Mouse (Mus musculus): ENCODE measurements at regions not wholly inside any gene's neighbourhood (a gene's known extent, or its start where the extent isn't known, plus 50 kb on each side); places are given as distances from the start of the nearest gene placed in this dataset.
A peak's percentile ranks its signal among the peaks of the same experiment; 100 is the strongest.

DNA sequence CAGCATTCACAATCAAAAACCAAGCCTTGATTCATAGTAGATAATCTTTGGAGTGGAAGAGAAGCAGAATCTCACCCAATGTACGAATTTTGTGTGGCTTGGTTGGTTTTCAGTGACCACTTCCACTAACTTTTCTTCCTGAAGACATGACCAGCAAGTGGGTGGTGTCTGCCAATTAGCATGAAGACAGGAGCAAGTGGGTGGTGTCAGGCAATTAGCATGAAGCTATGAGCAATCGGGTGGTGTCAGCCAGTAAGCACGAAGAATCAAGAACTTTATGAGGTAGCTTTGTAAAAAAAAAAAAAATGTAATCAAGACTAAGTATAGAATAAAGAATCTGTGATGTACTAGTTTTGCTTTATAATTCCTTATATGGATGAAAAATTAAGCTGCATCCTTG, 2319.2 kb upstream of the Gm7489 start:
- DNase-seq (ENCODE audit: low read depth, low spot score): no peak

DNA sequence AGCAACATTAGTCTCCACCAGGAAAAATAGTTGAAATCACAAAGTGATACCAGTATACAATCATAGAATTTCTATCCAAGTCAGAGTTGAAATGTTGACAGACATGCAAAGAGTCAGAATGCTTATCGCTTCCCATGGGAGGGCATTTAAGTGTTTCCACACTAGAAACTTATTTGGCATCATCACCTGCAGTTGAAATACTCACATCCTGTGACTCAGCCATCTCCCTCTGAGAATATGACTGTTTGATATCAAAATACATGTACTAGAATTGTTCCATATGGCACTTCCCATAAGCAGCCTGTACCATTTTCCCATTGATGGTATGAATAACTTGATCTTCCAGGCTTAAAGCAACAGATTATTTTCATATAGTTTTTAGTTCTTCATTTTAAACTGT, 2314.1 kb upstream of the Gm7489 start:
- no peak for DNase-seq (ENCODE audit: low read depth, low spot score)

DNA sequence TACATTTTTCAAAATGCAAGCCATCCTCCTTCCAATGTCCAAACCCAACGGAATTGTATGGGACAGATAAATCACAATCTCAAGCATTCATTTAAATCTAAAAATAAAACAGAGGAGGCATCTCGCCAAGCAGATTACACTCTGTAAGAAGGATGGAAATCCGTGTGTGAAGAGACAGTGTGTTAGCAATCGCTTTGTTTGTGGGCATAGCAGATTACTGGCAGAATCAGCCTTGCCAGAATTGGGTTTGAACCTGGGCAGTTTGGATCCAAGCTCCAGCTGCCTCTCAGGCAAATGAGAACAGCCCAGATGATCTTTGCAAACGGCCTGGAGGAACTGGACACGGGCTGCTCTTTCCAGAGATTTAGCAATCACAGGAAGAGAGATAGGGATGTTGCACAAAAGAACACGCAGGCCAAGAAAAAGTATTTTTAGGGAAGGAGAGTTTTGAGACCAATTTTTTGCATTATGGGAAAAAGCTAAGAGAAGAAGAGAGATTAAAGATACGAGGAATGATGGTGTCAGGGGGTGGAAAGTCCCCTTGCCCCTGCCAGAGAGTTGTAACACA, 2310.1 kb upstream of the Gm7489 start:
- no peak for DNase-seq (ENCODE audit: low read depth, low spot score)

DNA sequence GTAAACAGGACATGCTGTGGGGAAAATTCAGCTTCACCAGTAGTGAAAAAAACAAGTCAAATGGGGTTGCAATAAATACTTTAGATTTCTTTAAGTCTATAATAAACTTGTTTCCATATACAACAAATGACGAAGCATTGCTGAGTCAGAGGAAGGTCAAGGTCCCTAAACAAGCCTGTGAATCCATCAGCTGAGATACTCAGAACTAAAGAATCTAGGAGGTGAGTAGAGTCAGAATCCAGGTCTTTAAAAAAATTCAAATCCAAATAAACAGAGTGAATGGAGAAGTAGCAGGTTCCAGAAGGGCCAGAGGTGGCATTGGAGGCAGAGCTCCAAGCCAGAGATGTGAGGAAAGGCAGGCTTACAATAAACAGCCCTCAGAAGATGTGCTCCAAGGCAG, 2301.1 kb upstream of the Gm7489 start:
- no peak for DNase-seq (ENCODE audit: low read depth, low spot score)

DNA sequence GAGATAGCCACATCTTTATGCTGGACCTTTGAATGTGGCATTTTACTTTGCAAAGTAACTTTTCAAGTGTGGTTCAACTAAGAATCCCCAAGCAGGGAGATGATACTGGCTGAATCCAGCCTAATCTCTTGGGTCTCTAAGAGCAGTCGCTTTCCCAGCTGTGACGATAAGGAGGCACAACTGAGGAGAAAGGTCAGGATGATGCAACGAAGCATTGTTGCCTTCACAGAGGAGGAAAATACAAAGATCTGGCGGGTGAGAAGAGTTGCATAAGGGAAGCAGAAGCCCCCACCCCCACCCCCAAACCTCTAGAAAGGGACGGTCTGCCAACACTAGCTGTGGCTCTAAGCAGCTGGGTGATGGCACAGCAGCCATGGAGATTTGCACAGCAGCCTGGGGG, 2298.6 kb upstream of the Gm7489 start:
- DNase-seq (ENCODE audit: low read depth, low spot score): no peak

DNA sequence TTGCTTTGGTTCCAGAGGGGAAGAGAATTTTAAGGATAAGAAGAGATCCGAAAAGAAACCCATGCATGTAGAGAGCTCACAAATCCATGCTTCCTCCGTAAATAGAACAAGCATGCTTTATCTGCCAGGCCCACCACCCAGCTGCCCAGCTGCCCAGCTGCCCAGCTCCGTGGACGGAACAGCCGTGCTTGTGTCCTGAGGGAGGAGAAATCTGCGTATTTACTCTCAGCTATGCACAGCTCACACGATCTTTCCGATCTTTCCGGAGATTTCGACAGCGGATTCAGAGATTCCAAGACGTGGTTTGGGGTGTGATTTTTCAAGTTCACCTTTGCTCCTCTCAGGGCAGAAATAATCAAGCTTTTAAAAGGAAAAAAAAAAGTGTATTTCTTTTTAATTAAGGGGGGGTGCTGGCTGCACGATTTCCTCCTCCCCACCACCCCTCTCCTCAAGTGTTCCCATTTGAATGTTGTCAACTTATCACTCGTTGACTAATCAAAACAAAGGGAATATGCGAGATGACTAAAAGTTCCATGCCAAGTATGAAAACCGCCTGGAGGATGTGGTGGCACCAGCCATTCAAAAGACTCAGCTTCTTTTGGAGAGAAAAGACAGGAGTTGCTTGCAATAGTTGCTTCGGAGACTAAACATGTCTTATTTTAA, 2293.2 kb upstream of the Gm7489 start:
- no peak for DNase-seq (ENCODE audit: low read depth, low spot score)

DNA sequence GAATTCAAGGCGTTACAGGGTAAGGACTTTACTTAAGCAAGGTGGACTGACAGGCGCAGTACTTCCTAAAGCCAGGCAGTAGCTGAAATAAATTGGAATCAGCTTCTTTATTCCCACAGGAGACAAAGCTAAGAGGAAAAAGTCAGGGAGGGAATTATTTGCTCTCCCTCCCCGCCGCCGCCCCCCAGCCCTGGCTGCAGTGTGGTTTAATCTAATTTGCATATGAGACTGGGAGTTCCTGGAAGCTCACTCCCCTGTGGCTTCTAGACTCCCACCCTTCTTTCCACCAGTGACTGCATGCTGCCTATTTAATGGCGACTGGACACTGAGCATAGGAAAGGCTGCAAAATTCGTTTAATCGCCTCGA, 2292.7 kb upstream of the Gm7489 start:
- no peak for DNase-seq (ENCODE audit: low read depth, low spot score)

DNA sequence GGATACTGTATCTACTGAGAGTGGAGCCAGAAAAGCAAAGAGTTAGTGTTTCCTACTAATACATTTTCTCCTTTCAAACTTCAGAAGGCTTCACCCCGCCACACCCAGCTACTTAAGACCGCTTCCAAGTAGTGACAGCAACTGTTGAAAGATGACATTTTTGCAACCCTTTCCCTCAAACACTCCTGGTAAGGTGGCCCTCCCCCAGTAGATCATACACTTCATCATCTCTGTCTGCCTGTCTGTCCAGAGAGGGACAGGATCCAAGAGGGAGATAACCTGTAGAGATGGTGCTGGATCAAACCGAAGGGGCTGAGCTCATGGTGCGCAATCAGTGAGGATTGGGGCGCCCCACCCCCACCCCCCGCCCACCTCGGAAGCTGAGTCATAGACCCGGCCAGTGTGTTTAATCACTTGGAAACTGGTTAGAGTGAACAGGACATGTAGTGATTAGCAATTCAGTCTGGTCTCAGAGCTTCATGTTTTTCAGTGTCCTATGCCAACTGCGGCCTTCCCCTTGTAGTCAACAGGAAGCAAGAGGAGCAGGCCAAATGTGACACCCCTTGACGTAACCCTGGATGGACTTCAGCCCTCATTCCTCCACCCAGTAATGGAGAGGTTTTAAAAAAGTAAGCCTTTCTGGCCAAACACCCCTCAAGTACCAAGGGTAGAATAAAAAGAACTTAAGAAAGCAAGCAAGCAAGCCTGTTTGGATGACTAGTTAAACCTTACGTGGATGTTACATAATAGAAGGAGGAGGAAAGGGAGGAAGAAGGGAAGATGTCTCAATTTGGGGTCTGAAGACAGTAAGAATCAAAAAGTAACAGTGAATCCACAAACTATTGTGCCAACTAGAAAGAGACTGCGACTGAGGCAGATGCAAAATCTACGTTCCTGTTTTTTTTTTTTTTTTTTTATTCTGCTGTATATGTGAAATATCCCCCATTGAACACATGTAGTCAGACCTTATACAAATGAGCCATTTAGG, 2291.9 kb upstream of the Gm7489 start:
- no peak for DNase-seq (ENCODE audit: low read depth, low spot score)

DNA sequence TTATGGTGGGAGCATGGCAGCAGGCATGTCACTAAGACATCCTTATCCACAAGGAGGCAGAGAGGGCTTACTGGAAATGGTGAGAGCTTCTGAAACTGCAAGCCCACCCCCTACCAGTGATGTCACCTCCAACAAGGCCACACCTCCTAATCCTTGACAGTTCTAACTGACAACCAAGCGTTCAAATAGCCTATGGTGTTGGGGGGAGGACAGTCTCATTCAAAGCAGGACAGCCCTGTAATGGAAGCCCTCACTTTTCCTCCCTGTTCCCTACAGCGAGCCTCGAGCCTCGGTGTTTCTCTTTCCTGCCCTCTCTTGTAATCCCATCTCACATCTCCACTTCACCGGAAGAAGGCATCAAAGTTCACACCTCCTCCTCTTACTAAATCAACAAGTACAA, 2290.6 kb upstream of the Gm7489 start:
- DNase-seq (ENCODE audit: low read depth, low spot score): no peak

DNA sequence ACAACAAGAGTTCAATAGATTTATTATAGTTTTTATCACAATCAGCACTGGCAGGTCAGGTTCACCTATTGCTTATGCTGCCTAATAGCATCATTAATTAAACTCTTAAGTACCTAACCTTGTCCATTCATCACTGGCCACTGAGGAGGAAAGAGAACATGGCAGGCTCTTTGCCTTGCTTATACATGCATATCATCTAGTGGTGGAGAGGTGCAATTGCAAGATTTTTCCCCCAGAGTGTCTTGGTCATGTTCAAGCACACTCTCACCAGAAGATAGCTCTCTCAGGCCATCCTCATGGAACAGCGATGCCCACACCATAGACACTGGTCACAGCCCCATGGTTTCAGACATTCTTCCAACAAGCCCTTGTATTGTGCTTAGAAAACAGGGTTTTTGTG, 2289.1 kb upstream of the Gm7489 start:
- DNase-seq (ENCODE audit: low read depth, low spot score): peak; percentile 2

DNA sequence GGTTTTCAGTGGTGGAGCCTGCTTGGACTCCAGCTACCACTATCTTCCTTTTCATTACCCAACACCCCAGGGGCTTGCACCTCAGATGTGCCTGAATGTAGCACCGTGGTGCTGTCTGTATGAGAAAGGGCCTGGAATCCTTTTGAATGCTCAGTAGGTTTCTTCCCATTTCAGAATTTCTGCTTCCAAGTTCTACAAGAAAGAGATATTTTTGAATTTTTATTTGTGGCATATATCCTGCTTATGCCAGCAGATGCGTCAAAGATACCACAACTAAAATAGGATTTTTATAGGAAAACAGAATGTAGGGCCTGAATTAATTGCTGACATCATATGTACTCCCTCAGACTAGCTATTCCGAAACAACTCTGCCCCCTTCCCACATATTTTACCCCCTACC, 2286.9 kb upstream of the Gm7489 start:
- DNase-seq (ENCODE audit: low read depth, low spot score): no peak

DNA sequence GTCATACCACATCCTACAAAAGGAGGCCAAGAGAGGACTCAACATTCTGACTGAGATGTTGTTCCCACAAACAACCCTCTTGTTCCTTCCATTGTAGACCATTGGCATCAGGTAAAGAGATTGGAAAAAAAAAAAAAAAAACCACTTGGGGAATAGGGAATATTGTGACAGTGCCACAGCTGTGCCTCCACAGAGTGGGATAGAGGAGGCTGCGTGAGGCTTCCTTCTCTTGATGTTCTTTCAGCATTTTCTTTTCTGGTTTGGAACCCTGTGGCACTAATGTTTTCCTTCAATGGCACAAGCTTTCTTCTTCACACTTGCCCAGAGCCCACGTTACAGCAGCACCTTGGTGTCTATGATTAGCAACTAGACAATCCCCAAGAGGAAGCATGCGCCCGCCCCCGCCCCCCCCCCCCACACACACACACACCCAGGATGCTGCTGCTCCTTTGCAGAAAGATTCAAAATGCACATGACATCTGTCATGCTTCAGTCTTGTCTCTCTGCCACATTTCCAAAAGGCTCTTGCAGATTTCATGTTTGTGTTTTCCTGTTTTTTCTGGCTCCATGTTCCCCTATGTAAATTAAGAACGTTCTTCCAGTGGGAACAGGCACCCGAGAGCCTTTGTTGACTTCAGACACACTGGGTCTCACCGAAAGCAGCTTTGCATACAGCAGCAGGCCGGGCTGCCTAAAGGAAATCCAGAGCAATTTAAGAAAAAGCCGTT, 2283.4 kb upstream of the Gm7489 start:
- no peak for DNase-seq (ENCODE audit: low read depth, low spot score)

DNA sequence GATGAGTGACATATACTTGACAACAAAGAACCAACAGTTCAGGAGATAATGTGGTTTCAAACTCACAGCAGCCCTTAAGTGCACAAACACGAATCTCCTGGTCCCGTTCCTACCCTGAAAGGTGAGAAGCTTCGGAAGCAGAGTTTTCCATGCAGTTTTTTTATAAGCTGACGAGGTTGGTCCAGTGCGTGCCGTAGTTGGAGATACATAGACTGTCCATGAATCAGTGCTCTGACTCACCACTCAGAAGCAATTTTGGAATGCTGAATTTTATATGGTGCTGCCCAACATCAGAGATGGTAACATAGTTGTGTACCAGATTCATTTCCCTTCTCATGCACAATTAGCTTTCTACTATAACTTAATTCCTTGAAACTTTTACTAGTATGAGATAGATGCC, 2263.3 kb upstream of the Gm7489 start:
- DNase-seq (ENCODE audit: low read depth, low spot score): no peak

DNA sequence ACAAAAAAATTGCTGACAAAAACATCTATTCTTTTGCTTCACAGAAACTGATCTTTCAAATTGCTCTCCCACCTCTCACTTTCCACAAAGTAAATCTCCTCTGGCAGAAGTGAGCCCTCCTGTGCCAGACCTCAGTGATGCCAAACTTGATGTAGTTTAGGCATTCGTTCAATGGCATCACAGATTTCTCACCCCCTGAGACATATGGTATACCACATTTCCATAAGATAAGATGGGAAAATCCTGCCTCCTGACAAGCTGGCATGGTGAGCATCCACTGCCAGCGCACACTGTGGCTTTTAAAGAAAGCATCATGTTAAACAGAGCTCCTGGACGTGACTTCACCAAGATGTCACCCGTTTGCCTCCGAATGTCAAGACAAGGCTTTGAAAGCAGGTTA, 2257.2 kb upstream of the Gm7489 start:
- DNase-seq (ENCODE audit: low read depth, low spot score): no peak

DNA sequence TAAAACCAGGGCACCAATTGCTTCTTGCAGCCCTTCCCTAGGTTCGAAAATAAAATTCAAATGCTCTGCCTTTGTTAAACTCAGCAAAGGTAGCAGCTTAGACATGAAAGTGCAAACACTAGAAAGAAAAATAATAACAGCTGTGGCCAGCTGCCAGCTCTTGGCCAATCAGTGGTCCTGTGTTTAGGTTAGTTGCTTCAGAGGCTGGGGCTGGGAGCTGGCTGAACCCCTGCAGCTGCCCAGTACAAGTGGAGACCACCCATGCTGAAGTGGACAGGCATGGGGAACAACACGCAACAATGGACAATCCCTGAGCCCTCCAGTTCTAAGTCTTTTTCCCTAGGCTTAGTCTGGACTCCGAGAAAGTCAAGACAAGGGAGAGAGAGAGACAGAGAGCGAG, 2256.2 kb upstream of the Gm7489 start:
- no peak for DNase-seq (ENCODE audit: low read depth, low spot score)

DNA sequence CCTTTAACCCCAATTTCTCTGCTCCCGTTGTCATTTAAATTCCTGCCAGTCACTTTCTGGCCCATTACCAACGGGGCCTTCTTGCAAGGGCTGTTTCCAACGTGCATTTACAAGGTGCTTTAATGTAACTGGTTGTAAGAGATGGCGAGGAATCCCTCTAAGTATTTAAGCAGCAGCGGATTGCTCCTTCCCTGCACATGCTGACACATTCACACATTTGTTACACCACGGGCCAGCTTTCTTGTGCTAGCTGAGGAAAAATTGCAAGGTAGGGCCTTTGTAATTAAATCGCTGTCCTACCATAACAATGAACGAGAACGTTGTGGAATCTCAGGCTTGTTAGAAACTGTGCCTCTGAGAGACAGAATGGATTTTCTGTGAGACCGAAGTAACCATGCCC, 2252.8 kb upstream of the Gm7489 start:
- no peak for DNase-seq (ENCODE audit: low read depth, low spot score)

DNA sequence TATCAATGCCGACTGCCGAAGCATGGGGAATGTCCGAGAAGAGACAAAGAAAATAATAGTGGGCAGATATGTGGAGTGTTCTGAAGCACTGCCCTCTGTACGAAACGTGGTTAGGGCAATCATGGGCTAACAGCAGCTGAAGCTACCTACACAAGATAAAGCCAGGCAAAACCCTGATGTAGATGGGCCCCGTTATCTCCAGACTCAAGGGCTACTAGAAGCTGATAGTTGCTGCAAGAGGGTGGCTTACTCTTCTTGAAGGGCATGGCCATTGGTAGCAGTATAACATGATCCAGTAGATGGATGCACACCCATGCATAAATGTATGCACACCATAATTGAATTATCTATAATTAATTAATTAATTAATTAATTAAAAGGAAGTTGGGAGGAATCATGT, 2251.6 kb upstream of the Gm7489 start:
- no peak for DNase-seq (ENCODE audit: low read depth, low spot score)

DNA sequence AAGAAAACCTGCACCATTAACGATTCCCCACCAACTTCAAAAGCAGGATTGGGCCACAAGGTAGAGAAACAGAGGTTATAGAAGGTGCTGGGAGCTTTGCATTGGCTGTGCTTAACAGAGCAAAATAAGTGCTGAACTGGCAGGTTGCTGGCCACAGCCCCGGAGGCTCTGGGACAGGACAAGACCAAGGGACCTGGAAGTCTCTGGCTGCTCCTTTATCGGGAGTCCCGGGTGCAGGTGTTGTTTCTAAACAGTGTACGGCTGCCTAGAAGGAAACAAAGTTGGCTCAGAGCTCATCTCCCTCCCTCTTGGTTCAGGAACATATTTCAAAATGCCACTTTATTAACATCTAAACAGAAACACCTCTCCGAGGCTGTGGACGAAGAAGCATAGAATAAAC, 2250.0 kb upstream of the Gm7489 start:
- no peak for DNase-seq (ENCODE audit: low read depth, low spot score)

DNA sequence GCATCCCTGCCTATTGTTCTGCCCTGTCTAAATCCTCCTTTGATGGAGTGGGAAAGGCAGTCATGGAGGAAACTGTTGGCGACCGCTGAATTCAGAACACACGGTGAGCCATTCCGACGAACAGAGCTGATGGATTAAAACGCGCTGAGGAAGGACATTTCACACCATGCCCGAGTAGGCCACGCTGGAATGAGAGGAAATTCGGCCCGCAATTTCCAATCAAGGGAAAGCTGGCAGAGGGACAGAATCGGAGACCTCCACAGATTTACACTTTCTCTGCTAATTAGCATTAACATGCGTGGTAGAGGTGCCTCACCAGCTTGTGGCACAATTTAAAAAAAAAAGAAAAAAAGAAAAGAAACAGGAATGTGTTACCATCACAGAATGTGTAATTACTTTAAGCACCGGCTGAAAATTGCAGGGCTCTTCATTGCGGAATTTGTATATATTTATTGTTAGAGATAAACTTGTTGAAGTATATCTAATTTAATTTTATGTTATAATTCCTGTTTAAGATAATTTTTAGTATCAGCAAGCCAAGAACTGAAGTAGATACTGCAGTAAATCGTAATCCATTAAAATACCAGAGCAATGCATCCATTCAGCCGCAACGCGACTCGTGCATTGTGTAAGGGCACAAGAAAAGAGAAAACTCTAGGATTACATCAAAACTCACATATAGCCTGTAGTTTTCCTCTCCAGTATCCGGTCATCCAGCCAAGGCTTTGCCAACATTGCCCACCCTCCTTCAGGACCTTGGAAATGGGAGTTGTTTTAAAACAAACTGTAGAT, 2249.4 kb upstream of the Gm7489 start:
- DNase-seq (ENCODE audit: low read depth, low spot score): no peak

DNA sequence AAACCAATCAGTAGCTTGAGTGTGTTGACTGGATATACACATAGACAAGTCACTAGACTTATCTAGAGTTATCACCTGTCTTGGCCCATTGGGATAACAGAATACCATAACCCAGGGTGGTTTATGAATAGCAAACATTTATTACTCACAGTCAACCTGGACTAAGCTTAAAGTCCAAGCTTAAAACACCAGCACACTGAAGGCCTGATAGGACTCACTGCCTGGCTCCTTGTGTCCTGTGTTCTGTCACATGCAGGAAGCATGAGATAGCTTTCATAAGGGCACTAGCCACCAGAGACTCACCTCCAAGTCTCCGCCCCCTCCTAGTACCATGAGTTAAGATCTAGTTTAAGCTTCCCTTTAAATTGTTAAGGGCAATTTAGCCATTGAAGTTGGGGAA, 2247.1 kb upstream of the Gm7489 start:
- DNase-seq (ENCODE audit: low read depth, low spot score): no peak

DNA sequence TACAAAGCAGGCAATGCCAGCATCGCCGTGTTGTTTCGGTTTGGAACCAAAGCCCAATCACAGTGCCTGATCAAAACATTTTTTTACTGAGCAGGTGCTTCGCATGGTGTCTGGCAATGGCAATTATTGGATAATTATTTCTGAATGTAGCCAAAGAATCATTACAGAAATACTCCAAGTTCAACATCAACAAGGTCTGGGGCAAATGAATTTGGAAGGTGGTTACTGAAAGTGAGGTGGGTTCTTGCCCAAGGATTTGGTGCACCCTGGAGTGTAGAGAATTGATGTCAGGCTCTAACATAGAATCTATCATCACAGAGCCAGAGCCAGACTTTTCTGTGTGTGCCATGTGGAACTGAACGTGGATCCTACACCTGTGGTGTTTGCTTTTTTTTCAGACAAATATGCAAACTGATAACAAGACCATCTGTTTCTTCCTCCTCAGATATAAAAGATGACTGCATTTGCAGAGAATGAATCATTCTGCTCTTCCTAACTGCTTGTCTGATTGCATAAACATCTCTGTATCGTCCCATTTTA, 2240.9 kb upstream of the Gm7489 start:
- DNase-seq (ENCODE audit: low read depth, low spot score): no peak

Data from CD4-positive, CD25-positive, alpha-beta regulatory T cell, adult 2 months (primary cell).